Mouse (Mus musculus) liver, embryonic 14.5 days (tissue): ENCODE measurements around the gene Csnk1g1.

Source experiments
- CTCF ChIP-seq: IDR thresholded peaks from 2 replicates; pipeline ENCODE4 v1.5.1; 2016; ENCODE audit warnings: antibody characterized with exemption, low read depth, control low read depth
- EP300 ChIP-seq: IDR thresholded peaks from 2 replicates; pipeline ENCODE4 v1.6.1; 2016; ENCODE audit warnings: antibody characterized with exemption, low read depth

- TF ChIP-seq CTCF = no peak
- no peak for TF ChIP-seq EP300
These were observed 64.5 kb downstream of the Csnk1g1 start for GRCm38 (mm10) chr9:65973206-65973605.
